Mouse (Mus musculus) small intestine, adult 2 months (tissue): ENCODE results near the gene Krtap4-1.

Experiments
- CTCF ChIP-seq: fragments of 200-500 bp; IDR thresholded peaks from 2 replicates; pipeline ENCODE4 v1.5.1; 2012; ENCODE audit warnings: low read depth, mild to moderate bottlenecking, control low read depth, inconsistent platforms, low read length, moderate library complexity, mixed read lengths; ENCODE audit not compliant: insufficient replicate concordance, insufficient read length; ENCODE audit errors: extremely low read depth
- POLR2A ChIP-seq: fragments of 200-500 bp; IDR thresholded peaks from 2 replicates; pipeline ENCODE4 v1.6.1; 2012; ENCODE audit warnings: low read depth, mild to moderate bottlenecking, control low read depth, inconsistent platforms, low read length, moderate library complexity

- TF ChIP-seq POLR2A (no peak), CTCF (no peak)
Observed at GRCm38 (mm10) chr11:99637086-99637485, 9.0 kb upstream of the Krtap4-1 start.
